Mouse (Mus musculus) G1E (cell line): ENCODE results near the gene Tdrd1.

Experiments used
- CTCF ChIP-seq: IDR thresholded peaks from 2 replicates; pipeline ENCODE4 v1.5.1; 2012; ENCODE audit warnings: low read depth, low read length, inconsistent platforms, mixed read lengths
- GATA1 ChIP-seq: IDR thresholded peaks from 2 replicates; pipeline ENCODE4 v1.6.1; 2012; ENCODE audit warnings: borderline replicate concordance, low read length, inconsistent platforms, mixed read lengths
- POLR2AphosphoS5 ChIP-seq: IDR thresholded peaks from 2 replicates; pipeline ENCODE4 v1.6.1; 2012; ENCODE audit warnings: low read depth, low read length, inconsistent platforms; ENCODE audit not compliant: insufficient replicate concordance
- TAL1 ChIP-seq: conservative IDR thresholded peaks from 2 replicates; pipeline ENCODE4 v1.6.1; 2012; ENCODE audit warnings: low read depth, low read length, inconsistent platforms, mixed read lengths

GRCm38 (mm10) chr19:56787911-56788310, 38.1 kb upstream of the Tdrd1 start:
- TF ChIP-seq TAL1 = no peak
- no peak for TF ChIP-seq CTCF
- no peak for TF ChIP-seq GATA1
- no peak for TF ChIP-seq POLR2AphosphoS5
